Mouse (Mus musculus): ENCODE data around the gene Vmn1r155.
"Not testable (repeated sequence)": the region's sequence is repeated elsewhere in the genome, so short reads cannot be mapped to it uniquely, and the experiment has no call there.

The Vmn1r155 gene

DNA sequence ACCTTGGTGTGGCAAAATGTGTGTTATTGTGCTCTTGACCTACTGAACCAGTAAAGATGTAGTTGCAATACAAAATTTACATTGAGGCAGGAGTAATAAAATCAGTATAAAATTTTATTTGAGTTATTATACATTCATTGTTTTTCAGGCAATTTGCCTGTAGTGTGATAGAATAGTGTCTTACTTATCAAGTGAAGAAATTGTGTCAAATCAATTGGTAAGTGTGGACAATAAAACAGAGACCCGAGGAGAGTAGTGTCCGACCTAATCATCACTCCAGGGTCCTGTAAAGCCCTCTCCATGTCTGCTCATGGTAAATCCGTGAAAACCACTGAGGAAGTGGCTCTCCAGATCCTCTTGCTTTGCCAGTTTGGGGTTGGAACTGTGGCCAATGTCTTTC is at the start of gene Vmn1r155:
TSS of gene Vmn1r155 (plus strand) at position 301 of the 400 bp plus-strand sequence.
- not testable (repeated sequence) for DNase-seq (ENCODE audit: low spot score)

DNA sequence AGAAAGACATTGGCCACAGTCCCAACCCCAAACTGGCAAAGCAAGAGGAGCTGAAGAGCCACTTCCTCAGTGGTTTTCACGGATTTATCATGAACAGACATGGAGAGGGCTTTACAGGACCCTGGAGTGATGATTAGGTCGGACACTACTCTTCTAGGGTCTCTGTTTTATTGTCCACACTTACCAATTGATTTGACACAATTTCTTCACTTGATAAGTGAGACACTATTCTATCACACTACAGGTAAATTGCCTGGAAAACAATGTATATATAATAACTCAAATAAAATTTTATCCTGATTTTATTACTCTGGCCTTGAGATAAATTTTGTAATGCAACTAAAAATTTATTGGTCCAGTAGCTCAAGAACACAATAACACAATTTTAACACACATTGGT is 34.4 kb downstream of the Vmn1r155 start, which contains the start of gene Gm8693:
TSS of gene Gm8693 (minus strand) at position 101 of the 400 bp plus-strand sequence.
- not testable (repeated sequence) for DNase-seq (ENCODE audit: low spot score)

Data from ovary, postnatal 14 days (tissue).